Mouse (Mus musculus) right cerebral cortex, postnatal 14 days (tissue): ENCODE results near the gene Gm20388.
A peak's percentile ranks its signal among the peaks of the same experiment; 100 is the strongest.

Experiments
- DNase-seq: peaks from one replicate; pipeline ENCODE4 v3.0.0; 2022

Gene Gm20388

DNA sequence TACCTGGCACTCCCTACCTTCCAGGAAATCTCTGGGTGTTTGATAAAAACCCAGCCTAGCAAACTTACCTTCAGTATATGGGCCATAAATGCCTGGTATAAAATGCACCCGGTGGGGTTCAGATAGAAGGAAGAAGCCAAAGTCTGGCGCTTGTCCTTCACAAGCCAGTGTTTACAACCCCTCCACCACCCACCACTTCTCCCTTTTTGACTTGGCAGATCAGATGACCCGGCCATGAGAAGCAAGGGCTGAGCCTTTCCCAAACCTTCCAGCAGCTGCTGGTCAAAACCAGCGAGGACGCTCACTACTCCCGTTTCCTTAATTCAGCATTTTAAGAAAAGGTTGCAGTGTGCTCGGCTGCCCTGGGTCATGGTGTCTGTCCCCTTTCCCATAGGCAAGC is 834.6 kb downstream of the Gm20388 start:
- DNase-seq: no peak

DNA sequence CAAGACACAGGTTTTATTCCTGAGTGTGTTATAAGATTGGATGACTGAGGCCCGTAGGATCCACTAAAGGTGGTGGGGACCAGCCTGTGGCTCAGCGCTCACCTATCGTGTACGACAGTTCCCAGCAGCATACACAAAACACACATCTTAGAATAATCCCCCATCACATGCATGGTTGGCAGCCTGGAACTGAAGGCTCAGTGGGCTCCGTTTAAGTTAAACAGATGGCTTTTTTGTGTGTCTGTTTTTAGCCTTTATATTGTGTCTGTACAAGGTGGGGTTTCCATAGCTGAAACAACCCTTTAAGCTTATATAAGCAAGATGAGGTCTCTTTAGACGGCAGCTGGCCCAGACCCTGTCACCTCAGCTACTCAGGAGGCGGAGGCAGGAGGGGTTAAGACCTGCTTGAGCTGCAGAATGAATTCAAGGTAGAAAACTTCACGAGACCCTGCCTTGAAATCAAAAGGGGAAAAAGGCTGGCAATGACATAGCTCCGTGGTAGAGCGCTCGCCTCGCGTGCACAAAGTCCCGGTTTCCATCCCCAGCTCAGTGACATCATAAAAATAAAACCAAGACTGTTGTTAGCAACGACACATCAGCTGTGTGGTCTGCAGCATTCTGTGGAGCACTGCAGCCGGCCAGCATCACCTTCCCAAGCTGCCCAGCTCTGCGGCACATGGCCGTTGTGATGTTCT is 835.5 kb downstream of the Gm20388 start:
- DNase-seq: no peak

DNA sequence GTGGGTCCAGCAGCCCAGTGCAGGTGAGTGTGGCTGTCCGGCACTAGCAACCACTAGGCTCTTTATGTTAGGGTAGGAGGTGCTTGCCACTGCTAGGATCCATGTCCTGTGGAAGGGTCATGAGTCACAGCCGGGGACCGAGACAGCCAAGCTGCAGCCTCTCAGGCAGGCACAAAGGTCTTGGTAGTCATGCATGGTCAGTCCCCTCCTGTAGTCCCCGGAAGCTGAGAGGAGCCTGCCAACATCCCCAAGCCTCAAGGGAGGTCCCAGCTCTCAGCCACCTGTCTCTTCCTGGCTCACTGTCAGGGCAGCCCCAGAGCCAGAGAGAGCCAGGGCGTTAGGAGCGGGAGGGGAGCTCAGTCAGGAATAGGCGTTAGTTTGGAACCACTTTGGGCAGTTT is 836.6 kb downstream of the Gm20388 start:
- DNase-seq: no peak

DNA sequence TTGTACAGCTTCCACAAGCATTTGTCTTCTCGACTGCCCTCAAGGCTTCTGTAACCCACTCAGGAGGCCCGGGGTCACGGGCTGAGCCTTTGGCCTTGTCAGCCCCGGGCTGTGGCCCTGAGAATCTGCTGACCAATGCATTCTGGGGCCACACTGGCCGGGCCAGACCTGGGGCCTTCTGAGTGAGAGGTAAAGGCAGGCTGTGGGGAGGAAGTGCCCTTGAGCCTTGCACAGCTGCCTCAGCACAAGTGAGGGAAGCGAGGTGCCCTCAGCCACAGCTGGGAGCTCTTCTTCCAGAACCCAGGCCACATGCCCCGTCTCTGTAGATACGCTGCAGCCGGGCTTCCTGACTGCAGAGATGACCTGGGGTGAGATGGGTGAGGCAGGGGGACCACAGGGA is 840.0 kb downstream of the Gm20388 start:
- no peak for DNase-seq

DNA sequence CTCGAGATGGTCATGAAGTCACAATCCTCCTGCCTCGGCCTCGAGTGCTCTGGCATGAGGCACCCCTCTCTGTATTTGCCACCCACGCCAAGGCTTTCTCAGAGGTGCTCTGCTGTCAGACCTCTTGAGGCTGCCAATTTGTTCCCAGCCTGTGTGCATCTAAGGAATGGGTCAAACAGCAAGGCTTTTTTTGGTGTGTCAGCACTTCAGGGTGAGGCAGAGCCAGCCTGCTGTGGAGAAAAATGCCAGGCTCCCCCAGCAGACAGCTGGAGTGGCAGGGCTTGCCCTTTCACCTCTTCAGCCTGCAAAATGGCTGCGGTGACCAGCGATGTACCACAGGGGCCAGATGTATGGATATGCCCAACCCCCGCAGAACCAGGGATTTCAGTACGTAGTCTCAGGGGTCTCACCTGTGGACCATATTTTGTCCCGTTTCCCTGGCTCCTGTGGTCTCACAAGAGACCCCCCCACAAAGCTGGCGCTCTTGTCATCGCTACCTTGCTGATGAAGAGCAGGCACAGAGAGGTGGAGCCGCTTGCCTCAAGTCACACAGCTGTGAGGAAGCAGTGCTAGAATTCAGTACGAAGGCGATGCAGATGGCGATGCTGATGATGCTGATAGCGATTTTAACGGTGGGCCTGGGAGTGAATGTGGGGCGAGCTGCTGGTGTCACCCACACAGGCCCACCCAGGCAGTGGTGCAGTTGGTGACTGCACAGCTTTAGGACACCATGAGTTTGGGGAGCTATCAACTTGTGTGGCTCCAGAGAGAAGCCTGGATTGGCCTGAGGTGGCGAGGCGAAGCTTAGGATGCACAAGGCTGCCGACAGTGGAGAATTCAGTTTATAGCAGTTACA is 840.8 kb downstream of the Gm20388 start:
- DNase-seq: no peak

DNA sequence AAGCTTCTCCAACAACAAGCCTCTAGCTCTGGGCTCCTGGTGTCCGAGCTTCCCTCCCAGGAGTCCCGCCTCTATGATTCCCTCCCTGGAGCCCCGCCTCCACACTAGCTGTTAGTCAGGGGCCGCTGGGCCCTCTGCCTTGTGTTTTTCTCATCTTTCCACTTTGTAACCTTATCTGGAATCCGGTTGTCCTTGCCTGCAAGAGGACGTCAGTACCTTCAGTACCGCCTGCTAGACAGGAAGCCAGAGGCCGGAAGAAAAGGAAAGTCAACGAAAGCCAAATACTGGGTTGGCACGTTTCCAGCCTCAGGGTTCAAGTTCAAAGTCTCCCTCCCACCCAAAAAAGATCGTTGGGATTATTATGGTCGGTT is 841.4 kb downstream of the Gm20388 start:
- DNase-seq: no peak

DNA sequence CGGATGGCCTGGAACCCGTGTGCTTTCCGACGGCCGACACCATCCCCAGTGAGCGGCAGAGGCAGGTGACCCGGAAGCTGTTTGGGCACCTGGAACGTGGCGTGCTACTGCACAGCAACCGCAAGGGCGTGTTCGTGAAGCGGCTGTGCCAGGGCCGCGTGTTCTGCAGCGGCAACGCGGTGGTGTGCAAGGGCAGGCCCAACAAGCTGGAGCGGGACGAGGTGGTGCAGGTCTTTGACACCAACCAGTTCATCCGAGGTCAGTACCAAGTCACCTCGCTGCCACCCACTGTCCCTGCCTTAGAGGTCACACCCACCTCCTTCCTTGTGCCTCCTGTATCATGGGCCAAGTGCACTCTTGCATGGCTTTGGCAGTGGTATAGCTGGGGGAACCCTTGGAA is 842.8 kb downstream of the Gm20388 start:
- DNase-seq: no peak

DNA sequence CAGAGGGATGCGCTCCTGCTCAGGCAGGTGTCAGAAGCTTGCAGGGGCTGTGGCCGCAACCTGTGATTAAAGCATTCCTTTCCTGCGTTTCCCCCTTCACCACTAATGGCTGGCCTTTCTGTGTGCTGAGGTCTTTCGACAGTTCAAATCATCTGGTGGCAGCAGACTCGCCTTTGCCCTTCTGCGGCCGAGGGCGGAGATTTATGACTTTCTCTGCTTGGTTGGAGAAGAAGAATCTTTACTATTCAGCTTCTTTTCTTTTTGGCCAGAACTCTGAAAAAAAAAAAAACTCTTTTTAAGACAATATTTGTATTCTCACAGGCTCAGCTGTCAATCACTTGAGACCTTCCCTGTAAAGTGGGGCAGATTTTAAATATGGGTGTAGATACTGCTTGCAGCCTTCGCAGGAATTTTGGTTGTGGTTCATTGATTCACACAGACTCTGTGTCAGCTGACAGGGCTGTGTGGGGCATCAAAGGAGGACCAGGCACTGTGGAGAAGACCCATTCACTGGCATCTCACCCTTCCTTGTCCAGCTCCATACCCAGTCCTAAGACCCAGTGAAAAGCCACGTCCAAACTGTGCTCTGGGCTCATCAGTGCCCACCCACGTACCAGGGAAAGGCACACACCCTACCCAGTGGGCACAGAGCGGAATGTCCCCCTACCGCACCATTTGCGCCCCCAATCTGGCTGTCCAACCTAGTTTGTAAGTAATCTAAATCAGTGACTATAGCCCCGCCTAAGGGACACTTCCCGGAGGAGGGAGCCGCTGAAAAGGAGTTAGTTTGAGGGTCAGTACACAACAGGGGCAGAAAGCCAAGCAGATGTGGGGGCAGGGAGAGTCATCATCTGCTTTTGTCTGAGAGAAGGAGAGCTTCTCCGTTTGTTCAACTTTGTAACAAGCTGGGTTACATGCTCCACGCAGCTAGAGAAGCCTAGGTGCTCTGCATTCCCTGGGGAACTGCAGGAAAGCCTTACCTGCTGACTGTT is 845.0 kb downstream of the Gm20388 start:
- DNase-seq: no peak

DNA sequence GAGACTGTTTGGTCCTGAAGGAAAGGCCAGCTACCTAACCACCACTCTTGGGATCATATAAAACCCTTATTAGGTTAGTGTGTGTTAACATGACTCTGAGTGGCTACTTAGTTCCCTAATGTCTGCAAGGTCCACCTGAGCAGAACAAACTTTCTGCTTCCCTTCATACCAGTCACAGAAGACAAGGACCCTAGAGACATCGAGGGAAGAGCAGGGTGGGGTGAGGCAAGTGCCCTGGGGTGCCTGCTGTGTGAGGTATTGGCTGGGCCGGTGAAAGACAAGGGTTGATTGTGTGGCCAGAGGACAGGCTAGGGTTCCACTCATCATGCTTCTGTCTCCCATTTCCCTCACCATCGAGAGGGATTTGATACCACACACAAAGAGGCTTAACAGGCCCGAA is 847.4 kb downstream of the Gm20388 start:
- no peak for DNase-seq

DNA sequence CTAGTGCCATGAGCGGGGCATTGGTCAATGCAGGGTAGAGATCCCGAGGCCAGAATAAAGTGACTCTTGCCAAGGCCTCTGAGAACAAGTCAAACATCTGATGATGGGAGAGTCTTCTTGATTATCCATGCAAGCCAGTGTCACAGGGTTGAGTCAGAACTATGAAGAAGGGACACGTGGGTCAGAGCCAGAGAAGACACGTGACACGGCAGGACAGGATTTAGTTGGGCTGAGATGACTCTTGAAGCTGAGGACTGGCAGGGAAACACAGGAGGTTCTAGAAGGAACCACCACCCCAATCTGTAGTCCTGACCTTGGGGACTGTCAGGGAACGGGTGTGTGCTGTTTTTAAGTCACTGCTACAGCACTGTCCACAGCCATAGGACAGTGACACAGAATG is 849.2 kb downstream of the Gm20388 start:
- DNase-seq: no peak

DNA sequence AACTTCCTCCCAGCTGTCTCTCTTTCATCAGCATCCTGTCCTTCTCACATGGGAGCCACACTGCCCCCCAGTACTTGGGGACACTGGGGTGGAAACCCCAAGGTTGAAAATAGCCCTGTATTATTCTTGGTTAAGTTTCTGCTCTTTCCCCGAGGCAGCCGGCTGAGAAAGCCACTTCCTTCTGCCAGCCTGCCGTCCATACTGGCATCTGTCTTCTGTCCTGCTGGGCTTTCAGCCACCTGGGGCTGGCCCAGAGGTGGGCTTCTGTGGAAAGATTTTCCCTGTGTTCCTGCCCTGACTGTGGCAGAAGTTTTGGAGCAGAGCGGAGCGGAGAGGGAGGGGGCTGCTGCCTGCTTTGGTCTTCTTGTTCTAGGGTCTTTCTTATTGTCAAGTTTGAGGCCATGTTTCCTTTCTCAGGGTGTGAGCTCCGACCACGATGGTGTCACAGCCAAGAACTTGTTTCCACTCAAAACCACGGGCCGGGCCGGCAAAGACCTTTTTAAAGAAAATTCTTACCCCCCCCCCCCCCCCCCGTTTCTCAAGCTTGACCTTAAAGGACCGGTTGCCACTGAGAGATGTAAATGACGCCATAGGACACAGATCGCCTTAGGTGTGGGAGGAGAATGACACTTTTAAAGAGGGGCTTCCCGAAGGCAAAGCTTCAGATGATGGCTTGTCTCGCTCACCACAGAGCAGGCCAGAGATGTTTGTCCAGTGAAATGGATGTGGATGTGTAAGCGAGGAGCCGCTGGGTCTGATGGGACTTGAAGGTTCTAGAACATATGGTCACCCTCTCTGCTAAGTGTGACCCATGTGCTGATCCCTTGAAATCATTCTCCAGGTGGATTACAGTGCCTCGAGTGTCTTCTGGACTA is 849.9 kb downstream of the Gm20388 start:
- DNase-seq: no peak

DNA sequence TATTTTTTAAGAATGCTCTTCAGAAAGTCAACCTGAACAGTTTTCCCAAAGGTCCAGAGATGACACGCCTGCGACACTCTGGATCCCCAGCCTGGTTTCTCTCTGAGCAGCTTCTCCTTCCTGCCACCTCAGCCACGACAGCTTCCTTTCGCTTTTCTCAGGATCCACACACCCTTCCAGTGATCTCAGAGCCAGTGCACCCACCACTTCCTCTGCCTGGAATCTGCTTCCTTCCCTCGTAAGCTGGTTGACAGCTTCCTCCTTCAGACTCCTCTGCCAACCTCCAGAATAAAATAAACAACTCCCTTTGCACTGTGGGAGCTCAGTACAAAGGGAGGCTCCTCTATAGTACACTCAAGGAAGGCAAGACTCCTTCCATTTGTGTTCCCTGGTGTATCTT is 852.6 kb downstream of the Gm20388 start:
- DNase-seq: no peak

DNA sequence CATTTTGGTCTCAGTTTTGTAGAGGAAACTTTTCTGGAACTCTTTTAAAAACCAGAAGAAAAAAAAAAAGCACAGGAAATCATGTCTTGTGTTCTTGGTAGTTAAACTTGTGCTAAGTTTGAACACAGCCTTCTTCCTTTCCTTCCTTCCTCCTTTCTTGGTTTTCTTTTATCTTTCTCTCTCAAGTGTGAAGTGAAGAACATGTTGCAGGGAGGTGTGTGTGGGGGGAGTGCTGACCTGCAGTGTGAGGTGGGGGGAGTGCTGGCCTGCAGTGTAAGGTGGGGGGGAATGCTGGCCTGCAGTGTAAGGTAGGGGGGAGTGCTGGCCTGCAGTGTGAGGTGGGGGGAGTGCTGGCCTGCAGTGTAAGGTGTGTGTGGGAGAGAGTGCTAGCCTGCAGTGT is 854.0 kb downstream of the Gm20388 start:
- DNase-seq: no peak

DNA sequence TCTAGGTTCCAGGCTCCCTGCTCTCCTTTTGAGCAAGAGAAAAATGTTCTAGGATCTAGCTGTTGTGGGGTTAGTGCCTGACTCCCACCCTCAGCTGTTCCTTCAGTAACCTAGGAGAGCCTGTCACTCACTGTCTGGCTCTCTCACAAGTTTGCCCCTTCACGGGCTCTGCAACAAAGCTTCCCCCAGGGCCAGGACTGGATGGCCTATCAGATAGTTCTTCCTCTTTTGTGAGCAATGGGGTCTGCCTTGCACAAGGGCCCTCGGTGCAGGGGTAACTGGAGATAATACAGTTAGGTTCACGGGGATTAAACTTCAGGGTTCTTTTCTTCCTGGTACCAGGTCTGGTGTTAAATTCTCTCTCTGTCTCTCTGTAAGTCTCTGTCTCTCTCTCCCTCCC is 856.0 kb downstream of the Gm20388 start:
- no peak for DNase-seq

DNA sequence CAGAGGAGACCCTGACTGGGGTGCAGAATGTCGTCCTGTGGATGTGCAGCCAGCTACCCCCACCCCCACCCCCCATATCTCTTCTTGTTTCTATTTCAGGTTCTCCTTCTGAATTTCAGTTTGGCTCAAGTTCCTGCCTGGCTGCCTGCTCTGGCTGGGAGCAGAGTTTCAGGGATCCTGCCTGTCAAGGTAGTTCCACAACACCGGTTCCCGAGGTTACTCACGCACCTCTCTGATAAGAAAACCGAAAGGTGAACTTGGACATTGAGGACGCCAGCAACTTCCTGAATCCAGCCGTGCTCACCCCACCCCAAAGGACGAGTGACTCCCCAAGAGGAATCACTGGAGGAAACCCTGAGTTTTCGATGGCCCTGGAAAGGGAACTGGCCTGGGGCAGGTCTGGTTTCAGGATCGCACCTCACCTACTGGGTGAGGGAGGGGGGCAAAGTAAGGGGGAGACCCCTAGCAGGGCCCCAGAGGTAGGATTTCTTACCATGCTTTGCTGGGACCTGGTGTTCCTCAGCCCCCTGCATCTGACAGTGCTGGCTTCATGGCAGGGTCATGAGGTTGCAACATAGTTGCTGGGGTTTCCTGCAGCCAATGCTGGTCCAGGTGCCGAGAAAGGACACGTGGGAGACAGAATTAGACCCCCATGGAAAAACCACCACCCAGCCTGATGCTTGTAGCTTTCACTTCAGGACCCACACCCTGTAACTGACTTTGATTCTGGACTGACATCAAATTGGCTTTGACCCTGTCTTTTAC is 858.0 kb downstream of the Gm20388 start:
- no peak for DNase-seq

DNA sequence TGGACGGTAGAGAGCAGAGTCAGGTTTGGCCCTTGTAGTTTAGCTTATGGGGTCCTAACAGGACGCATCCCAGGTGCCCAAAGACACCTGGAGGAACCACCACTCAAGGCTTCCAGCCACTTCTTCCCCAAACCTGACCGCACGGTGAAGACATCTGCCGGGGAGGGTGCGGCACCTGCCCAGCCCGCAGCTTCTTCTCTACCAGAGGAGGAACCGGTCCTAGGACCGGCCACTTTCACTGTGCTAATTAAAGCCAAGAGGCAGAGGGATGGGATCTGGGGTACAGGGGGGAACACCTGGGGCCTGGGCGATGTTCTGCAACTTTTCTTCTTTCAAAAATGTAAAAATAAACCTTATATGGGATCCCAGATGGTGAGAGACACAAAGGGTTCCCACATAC is 866.5 kb downstream of the Gm20388 start:
- no peak for DNase-seq

DNA sequence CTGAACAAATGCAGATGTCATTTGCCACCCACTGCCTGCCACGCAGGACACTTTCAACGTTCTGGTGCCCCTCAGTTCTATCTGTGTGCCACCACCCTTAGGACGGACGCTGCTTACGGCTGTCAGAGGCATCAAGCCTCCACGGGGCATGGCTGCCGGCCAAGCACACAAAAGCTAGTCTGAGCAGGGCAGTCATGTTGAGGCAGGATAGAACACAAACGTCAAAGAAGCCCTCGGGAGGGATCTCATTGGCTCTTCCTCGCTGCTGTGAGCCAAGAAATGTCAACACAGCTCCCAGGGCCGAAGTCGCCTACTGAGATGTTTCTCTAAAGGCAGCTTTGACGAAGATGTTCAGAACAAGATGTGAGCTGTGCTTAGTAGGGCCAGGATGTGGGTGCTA is 867.1 kb downstream of the Gm20388 start:
- DNase-seq: no peak

DNA sequence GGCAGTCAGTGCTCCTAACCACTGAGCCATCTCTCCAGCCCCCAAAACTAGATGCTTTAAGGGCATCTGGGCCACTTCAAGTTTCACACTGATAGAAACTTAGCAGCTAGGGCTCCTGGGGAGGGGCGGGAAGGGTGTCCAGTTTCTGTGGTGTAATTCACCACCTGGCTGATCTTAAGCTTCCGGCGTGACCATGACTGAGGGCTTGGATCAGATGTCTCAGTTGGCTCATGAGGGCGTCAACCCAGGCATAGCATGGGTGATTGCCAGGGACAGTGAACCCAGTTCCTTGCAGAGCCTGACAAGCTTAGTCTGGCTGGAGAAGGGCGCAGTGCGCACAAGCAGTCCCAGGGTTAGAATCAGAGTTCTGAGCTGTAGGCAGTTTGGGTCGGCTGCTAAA is 868.5 kb downstream of the Gm20388 start:
- no peak for DNase-seq

DNA sequence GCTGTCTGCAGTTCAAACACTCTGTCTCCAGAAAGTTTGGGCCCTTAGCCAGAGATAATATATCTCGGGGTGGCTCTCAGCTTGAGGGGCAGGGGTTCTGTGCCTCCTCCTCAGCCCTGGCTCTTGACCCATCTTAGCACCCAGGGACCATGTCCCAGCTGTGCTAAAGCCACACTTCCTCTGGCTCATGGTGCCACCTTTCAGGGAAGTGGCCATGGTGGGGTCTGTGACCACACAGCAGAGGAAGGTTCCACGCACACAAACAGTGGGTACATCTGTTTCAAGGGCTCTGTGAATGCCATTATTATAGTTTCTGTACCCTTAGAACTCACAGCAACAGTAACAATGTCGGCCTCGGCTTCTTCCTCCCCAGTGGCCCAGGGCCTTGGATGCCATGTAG is 873.1 kb downstream of the Gm20388 start:
- DNase-seq: no peak

DNA sequence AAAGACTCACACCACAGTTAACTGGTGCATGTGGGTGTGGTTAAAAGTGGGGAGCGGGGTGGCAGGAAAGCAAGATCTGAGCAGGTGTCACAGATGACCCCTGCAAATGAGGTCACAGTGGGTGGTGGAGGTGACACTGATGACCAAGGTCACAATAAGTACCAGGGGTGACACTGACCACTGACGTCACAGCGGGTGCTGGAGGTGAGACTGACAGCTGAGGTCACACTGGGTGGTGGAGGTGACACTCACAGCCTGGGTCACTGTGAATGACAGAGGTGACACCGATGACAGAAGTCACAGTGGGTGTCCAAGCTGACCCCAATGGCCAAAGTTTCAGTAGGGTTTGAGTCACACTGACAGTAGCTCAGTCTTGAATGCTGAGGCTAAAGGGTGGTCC is 876.1 kb downstream of the Gm20388 start:
- no peak for DNase-seq

DNA sequence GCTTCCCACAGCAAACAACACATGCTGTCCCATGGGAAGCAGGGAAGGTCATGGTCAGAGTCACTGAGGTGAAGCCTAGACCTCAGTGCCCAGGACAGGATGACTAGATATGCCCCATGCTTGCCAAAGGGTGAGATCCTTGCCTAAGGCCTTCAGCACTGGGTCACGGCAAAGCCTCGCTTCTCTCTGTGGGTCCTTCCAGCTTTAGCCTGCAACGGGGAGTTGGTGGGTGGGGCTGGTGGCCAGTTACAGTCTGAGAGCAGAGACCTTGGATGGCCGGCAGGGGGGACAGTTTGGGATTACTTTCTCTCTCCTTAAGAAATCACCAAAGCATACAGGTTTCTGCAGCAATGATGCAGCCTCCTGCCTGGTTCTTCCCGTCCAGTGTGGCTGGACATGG is 877.0 kb downstream of the Gm20388 start:
- no peak for DNase-seq

DNA sequence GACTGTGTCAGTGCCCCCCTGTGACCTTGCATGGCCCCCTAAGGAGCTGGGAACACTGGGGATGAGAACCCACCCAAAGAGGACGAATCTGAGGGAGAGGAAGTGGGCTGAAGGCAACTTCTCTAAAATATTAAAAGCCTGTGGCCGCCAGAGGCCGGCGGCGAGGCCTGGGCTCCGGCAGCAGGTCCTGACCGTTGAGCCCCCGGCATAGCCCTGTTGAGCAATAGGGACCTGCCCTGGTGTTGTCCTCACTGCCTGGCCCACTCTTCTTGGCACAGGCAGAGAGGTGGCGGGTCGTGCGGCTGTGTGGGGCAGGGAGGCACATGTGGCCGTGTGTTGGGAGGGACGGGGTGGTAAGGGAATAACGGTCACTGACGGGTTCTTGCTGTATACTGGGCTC is 882.1 kb downstream of the Gm20388 start:
- DNase-seq: peak; percentile 19
